Mouse (Mus musculus) embryonic fibroblast, embryonic 13.5 days (primary cell): ENCODE measurements around the gene Auts2.

Experiments used
- CTCF ChIP-seq: IDR thresholded peaks from 2 replicates; pipeline ENCODE4 v1.5.1; 2011; ENCODE audit warnings: mild to moderate bottlenecking, control low read depth, low read length, moderate library complexity, borderline replicate concordance; ENCODE audit not compliant: insufficient read depth
- POLR2A ChIP-seq: IDR thresholded peaks from 2 replicates; pipeline ENCODE4 v1.6.1; 2011; ENCODE audit warnings: low read depth, mild to moderate bottlenecking, control low read depth, low read length, moderate library complexity

GRCm38 (mm10) chr5:132216143-132216542 lies 327.0 kb downstream of the Auts2 start:
- TF ChIP-seq POLR2A (no peak), CTCF (no peak)
